Mouse (Mus musculus) olfactory bulb, adult 2 months (tissue): ENCODE results near the gene Ryr2.

Experiments used
- CTCF ChIP-seq: fragments of 200-500 bp; IDR thresholded peaks from 2 replicates; pipeline ENCODE4 v1.5.1; 2012; ENCODE audit warnings: low read depth, mild to moderate bottlenecking, low read length, moderate library complexity; ENCODE audit not compliant: insufficient read depth
- POLR2A ChIP-seq: fragments of 200-500 bp; IDR thresholded peaks from 2 replicates; pipeline ENCODE4 v1.6.1; 2012; ENCODE audit warnings: mild to moderate bottlenecking, low read depth, low read length, moderate library complexity; ENCODE audit not compliant: insufficient read depth

- TF ChIP-seq CTCF (no peak), POLR2A (no peak)
Observed at GRCm38 (mm10) chr13:12143347-12143746, 36.6 kb upstream of the Ryr2 start.
